Mouse (Mus musculus): Measurements from ENCODE around the gene Taf12.

Gene Taf12

DNA sequence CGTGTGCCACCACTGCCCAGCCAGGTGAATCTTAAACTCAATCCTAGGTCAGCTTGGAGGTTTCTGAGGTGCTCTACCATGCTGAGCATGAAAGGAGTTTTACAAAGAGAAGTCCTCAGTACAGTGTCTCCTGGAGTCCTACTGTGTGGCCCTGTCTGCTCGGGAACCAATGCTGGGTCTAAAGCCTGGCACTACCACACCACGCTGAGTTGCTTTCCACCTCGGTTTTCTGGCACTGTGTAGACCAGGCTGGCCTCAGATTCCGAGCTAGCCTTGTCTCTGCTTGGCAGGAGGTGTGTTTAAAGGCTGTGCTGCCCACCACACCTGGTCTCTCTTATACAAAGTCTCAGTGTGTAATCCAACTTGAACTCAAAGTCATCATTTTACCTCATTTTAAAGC is 38.5 kb downstream of the Taf12 start:
- no peak for DNase-seq

DNA sequence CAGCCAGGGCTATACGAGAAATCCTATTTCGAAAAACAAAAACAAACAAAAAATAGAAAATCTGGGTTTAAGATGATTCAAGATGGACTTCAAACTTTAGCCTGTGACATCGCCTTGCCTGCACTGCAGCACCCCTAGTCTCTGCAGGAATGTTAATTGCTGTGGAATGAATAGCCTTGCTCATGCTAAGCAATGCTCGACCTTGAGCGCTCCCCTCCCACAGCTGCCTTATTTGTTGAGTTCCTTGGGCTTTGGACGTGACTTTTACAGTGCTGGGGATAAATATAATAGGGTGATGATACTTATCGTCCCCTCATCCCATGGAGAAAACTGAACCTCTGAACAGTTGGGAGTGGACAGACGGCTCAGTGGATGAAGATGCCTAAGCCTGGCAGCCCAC is 41.5 kb downstream of the Taf12 start:
- no peak for DNase-seq

DNA sequence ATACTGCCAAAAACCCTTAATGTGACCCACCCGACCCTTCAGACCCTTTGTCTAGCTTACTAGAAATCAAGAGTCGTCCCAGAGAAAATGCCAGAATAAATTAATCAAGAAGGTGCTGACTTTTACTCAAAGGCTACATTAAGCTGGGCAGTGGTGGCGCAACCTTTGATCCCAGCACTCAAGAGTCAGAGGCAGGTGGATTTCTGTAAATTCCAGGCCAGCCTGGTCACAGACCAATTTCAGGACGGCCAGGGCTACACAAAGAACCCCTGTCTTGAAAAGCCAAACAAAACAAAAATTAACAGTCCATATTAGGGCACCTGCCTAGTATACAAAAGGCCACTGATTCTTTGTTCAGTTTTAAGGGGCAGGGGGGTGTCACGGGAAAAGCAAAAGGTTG is 52.3 kb downstream of the Taf12 start:
- no peak for DNase-seq

DNA sequence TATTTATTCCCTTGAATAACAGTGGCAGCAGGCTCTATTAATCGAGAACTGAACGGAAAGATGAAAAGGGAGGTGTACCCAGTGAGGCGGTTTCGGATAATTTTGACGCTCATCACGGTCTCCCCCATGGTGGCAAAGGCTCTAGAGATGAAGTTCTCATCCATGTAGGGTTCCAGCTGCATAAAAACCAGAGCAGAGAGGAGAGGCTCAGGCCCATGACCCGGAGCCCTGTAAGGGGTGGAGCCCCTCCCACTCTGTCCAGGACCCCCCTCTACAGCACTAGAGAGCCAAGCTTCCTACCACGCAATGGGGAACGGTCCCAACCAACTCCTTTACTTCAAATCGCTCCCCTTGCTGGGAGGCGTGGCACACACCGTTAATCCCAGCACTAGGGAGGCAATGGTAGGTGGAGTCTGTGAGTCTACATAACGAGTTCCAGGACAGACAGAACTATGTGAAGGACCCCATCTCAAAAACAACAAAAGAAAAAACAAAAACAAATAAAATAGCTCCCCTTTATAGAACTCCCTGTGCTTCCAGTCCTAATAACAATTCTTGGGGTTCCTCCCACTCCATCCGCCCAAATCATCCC is 54.3 kb downstream of the Taf12 start:
- DNase-seq = no peak

DNA sequence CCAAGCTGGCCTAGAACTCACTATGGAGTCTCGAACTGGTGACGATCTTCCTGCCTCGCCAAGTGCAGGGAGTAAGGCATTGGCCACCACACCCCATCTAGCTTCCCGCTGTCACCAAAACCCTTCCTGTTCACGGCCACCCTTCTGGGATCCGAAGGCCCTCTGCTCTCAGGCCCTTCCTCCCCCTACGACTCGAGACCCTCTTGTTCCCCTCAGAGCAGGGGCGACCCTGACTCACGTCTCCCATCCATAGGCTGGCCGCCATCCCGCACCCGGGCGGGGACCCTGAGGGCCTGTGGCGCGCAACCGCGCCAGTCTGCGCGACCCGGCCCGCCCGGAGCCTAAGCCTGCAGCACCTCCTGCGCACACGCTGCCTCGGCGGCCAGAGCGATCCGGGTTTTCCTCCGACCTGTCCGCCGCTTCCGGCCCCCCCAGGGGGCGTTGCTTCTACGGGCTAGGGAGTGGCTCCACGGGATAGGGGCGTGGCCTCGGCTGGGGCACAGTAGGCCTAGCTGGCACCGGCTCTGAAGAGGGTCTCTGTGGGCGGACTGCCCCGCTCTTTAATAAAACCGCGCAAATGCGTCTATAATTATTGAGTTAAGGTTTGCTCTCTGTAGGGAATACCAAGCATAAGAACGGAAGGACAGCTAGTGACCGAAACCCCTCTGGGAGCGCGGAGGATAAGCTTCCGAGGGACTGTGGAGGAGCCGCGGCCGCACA is 55.1 kb downstream of the Taf12 start, which contains the start of gene Trnau1ap:
Gene Trnau1ap, minus strand, starts transcription at position 424 of the 720 bp plus-strand sequence.
- peak; percentile 80 for DNase-seq

DNA sequence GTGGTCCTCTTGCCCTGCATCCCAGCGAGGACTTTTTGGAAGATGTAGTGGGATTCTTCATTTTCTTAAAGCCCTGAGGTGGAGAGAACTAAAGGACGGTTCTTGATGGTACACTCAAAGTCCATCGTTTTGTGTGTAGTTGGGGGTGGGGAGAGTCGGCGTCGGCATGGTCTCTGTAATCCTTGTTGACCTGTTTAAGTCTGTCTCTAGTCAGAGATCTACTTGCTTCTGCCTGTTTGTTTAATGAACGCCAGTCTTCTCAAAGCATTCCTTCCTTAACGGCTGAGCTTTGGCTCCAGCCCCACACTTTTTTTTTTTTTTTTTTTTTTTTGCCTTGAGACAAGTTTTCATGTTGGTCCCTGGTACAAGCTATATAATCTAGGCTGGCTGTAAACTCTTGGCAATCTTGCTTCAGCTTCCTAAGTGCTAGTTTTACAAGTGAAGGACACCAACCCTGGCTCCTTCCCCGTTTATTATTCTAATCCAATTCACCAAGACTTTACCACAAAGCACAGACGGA is 55.7 kb downstream of the Taf12 start:
- DNase-seq = no peak

DNA sequence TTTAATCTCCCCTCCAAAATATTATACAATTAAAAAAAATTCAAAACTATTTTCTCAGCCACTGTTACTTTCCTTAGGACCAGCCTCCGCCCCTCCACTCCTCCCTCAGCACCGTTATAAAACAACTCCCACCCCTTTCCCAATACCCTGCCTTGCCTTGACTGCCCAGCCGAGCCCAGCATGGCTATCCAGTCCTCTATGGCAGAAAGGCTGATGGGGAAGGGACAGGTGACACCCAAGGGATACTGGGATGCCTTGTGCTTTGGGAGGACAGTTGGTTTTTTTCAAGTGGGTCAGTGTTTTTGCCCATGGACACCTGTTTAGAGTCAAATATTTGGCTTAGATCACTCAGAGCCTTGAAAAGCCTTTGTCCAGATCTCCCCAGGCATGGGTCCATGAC is 57.8 kb downstream of the Taf12 start:
- DNase-seq = no peak

DNA sequence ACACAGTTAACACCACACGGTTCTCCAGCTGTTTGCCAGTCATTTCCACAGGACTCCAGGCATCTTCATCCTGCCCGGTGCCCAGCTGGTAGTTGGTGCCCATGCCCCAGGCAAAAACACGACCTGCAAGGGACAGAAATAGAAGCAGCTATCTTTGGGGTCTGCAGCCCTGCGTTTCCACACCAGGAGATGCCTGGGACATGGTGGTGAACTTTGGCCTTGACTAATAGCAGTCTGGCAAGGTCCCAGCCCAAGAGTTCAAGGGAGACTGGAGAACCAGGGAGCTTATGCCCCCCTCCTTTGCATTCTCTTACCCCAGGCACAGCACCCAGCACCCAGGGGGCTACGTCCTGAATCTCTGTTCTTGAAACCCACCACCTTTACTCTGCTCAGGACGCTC is 58.7 kb downstream of the Taf12 start:
- DNase-seq = no peak

DNA sequence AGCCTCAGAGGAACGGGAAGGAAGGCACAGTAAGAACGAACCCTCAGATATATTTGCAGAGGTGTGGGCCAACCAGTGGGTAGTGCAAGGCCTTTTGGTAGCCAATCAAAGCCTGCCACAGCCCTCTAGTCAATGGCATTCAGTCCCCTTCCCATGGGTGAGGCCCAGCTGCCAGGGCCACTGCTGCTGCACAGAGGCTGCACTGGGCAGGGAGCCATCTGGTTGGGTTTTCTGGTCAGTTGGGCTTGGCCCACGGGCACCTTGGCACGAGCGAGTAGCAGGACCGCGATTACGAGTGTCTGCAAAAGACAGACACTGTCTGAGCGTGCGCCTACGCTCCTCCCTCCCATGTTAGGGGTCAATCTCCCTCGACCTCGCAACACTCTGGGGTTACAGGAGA is 64.8 kb downstream of the Taf12 start:
- no peak for DNase-seq

DNA sequence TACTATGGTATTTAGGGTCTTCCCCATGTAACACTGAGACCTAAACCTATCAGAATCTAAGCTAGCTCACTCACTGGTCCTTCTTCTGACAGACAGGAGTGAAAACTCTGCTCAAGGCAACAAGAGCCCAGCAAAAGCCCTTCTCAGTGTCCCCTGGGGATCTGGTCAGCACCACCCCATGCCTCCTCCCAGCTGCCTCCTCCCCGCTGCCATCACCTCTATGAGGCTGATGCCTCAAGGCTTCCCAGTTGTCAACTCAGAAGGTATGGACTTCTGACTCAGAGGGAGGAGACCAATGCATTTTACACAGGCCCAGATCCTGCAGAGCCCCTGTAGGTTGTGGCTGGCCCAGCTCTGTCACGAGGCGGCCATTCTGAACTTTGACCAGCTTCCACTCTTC is 67.3 kb downstream of the Taf12 start:
- DNase-seq = no peak

DNA sequence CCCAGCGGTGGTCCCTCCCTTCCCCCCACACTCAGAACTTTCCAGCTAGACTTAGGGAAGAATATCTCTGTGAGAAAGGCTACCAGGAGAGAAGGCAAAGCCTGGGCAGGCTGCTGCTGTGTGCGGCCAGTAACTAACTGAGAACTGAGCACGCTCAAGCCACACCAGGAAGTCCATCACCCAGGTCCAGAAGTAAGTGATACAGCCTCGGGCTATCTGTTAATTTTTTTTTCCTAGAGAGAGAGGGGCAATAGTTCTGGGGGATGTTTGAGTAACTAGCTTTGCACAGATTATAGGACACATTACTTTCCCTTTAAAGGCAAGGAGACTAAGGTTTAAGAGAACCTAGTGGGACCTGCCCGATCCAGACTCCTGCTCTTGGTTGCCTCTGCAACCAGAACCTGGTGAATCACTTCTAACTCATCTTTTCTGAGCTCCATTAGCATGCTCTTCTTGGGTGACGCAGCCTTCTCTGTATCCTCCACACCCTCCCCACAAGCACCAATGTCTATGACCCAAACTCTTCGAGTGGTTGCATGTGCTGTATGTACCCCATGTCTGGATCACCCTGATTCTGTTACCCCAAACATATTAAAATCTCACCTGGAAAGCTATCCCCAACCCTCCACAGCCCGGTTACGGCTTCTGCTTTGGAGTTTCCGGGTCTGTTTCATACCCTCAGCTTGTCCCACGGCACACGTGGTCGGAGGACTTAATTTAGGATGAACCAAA is 70.4 kb downstream of the Taf12 start:
- no peak for DNase-seq
